Mouse (Mus musculus): ENCODE measurements around the gene Ikbke. TPM values are rescaled to one million over a fixed set of nuclear protein-coding genes. Genes with fewer than 3 reads are reported as not detected.

The Ikbke gene
- total and polyA plus RNA-seq, 2 experiments from 2014 or later, result 0.65 to 1.9 TPM

- no peaks in the 10 kb centered on the region for H3K9me3 ChIP-seq (ENCODE audit: low read length)
- H3K36me3 ChIP-seq (ENCODE audit: insufficient read depth), result no peaks in the 10 kb centered on the region
- TF ChIP-seq CTCF (IDR thresholded peaks at IDR 0.05; ENCODE audit: low read depth), result no peak
- DNase-seq (peak; percentile 42), ATAC-seq (peak; percentile 84)
- no peaks in the 10 kb centered on the region for H3K4me1 ChIP-seq (ENCODE audit: insufficient read depth)
- no peak overlapping the region for H3K4me2 ChIP-seq (ENCODE audit: low read depth)
- 59% methylated on average over 8 of the region's 8 CpGs for WGBS
- H3K9ac ChIP-seq, result no peak overlapping the region
- H3K4me3 ChIP-seq (ENCODE audit: low read depth, low read length), result no peak overlapping the region
- H3K27ac ChIP-seq (ENCODE audit: low read depth, low read length), result no peak overlapping the region
- H3K27me3 ChIP-seq (ENCODE audit: insufficient read depth, low read length), result no peaks in the 10 kb centered on the region
Observed at GRCm38 (mm10) chr1:131209971-131210426, 69.4 kb downstream of the Ikbke start.

DNA sequence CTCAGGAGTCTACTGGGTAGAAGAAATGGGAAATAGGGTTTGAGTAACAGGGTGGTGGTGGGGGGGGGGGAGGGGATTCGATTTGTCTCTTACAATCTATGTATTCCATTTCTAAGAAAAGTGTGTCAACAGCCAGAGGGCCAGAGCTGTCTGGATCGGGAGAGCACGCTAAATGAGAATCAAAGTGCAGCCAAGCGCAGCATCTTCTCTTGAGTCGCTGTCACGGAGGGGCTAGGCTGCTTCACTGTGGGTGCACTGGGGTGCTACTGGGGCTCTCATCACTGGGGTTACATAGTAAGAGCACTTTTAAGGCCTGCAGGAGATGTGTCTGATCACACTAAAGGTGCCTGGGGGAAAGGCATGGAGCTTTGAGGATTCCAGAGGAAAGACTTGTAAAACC, 70.6 kb downstream of the Ikbke start:
- DNase-seq, result no peak
- H3K4me2 ChIP-seq (ENCODE audit: low read depth), result no peak overlapping the region
- no peaks in the 10 kb centered on the region for H3K9me3 ChIP-seq (ENCODE audit: low read length)
- no peaks in the 10 kb centered on the region for H3K36me3 ChIP-seq (ENCODE audit: insufficient read depth)
- no peak for TF ChIP-seq CTCF (IDR thresholded peaks at IDR 0.05; ENCODE audit: low read depth)
- H3K9ac ChIP-seq, result no peak overlapping the region
- no peaks in the 10 kb centered on the region for H3K4me1 ChIP-seq (ENCODE audit: insufficient read depth)
- no peaks in the 10 kb centered on the region for H3K27me3 ChIP-seq (ENCODE audit: insufficient read depth, low read length)
- no peak overlapping the region for H3K27ac ChIP-seq (ENCODE audit: low read depth, low read length)
- WGBS, result 76% methylated on average over 6 of the region's 6 CpGs
- no peak overlapping the region for H3K4me3 ChIP-seq (ENCODE audit: low read depth, low read length)
- ATAC-seq, result no peak

- no peak overlapping the region for H3K4me2 ChIP-seq (ENCODE audit: low read depth)
- no peak for TF ChIP-seq CTCF (IDR thresholded peaks at IDR 0.05; ENCODE audit: low read depth)
- no peak overlapping the region for H3K27ac ChIP-seq (ENCODE audit: low read depth, low read length)
- no peaks in the 10 kb centered on the region for H3K27me3 ChIP-seq (ENCODE audit: insufficient read depth, low read length)
- no peaks in the 10 kb centered on the region for H3K4me1 ChIP-seq (ENCODE audit: insufficient read depth)
- H3K4me3 ChIP-seq (ENCODE audit: low read depth, low read length), result no peak overlapping the region
- no peaks in the 10 kb centered on the region for H3K9me3 ChIP-seq (ENCODE audit: low read length)
- H3K36me3 ChIP-seq (ENCODE audit: insufficient read depth), result no peaks in the 10 kb centered on the region
- WGBS, result 93% methylated on average over 5 of the region's 5 CpGs
- ATAC-seq (no peak), DNase-seq (no peak)
- no peak overlapping the region for H3K9ac ChIP-seq
Observed at GRCm38 (mm10) chr1:131208081-131208480, 71.3 kb downstream of the Ikbke start.

GRCm38 (mm10) chr1:131207531-131207930, 71.9 kb downstream of the Ikbke start:
- no peak overlapping the region for H3K4me3 ChIP-seq (ENCODE audit: low read depth, low read length)
- DNase-seq (peak; percentile 70), ATAC-seq (peak; percentile 63; the same call in 1 of the 2 replicates)
- no peak overlapping the region for H3K4me2 ChIP-seq (ENCODE audit: low read depth)
- H3K4me1 ChIP-seq (ENCODE audit: insufficient read depth), result no peaks in the 10 kb centered on the region
- H3K9ac ChIP-seq, result no peak overlapping the region
- no peak overlapping the region for H3K27ac ChIP-seq (ENCODE audit: low read depth, low read length)
- H3K36me3 ChIP-seq (ENCODE audit: insufficient read depth), result no peaks in the 10 kb centered on the region
- TF ChIP-seq CTCF (IDR thresholded peaks at IDR 0.05; ENCODE audit: low read depth), result peak; percentile 75
- H3K27me3 ChIP-seq (ENCODE audit: insufficient read depth, low read length), result no peaks in the 10 kb centered on the region
- 5% methylated on average over 5 of the region's 5 CpGs for WGBS
- H3K9me3 ChIP-seq (ENCODE audit: low read length), result no peaks in the 10 kb centered on the region

DNA sequence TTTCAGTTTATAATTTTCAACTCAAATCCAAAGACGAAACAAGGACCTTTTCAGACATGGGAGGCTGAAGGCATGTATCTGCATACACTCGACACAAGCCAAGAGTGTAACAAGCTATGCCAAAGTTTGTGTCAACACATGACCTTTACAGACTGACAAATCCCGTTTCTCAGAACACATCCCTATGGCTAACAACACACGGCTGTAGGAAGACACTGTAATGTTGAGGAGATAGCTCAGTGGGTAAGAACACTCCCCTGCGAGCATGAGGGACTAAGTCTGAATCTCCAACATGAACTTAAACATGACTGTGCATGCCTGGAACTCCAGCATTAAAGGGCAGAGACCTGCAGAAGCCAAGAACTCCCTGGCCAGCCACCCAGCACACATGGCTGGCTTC, 73.1 kb downstream of the Ikbke start:
- no peaks in the 10 kb centered on the region for H3K27me3 ChIP-seq (ENCODE audit: insufficient read depth, low read length)
- WGBS, result 83% methylated on average over 5 of the region's 5 CpGs
- no peak overlapping the region for H3K4me3 ChIP-seq (ENCODE audit: low read depth, low read length)
- no peak overlapping the region for H3K27ac ChIP-seq (ENCODE audit: low read depth, low read length)
- TF ChIP-seq CTCF (IDR thresholded peaks at IDR 0.05; ENCODE audit: low read depth), result no peak
- H3K4me2 ChIP-seq (ENCODE audit: low read depth), result no peak overlapping the region
- no peaks in the 10 kb centered on the region for H3K36me3 ChIP-seq (ENCODE audit: insufficient read depth)
- H3K9ac ChIP-seq, result no peak overlapping the region
- DNase-seq, result no peak
- no peaks in the 10 kb centered on the region for H3K9me3 ChIP-seq (ENCODE audit: low read length)
- ATAC-seq, result no peak
- H3K4me1 ChIP-seq (ENCODE audit: insufficient read depth), result no peaks in the 10 kb centered on the region

- H3K27me3 ChIP-seq (ENCODE audit: insufficient read depth, low read length), result no peaks in the 10 kb centered on the region
- no peak overlapping the region for H3K27ac ChIP-seq (ENCODE audit: low read depth, low read length)
- 88% methylated on average over 8 of the region's 8 CpGs for WGBS
- H3K4me2 ChIP-seq (ENCODE audit: low read depth), result no peak overlapping the region
- no peak for TF ChIP-seq CTCF (IDR thresholded peaks at IDR 0.05; ENCODE audit: low read depth)
- no peak overlapping the region for H3K4me3 ChIP-seq (ENCODE audit: low read depth, low read length)
- ATAC-seq, result no peak
- H3K9ac ChIP-seq, result no peak overlapping the region
- H3K9me3 ChIP-seq (ENCODE audit: low read length), result no peaks in the 10 kb centered on the region
- no peaks in the 10 kb centered on the region for H3K36me3 ChIP-seq (ENCODE audit: insufficient read depth)
- no peak for DNase-seq
- no peaks in the 10 kb centered on the region for H3K4me1 ChIP-seq (ENCODE audit: insufficient read depth)
Observed at GRCm38 (mm10) chr1:131204461-131204860, 74.9 kb downstream of the Ikbke start.

Other genes starting within 250 kb of the Ikbke start
- gene Mapkapk2, start 181.8 kb downstream of the Ikbke start, total RNA-seq (2014; rRNA removed), result 47.9 and 57.3 TPM in 2 replicates
- gene Mapkapk2, start 181.8 kb downstream of the Ikbke start, polyA plus RNA-seq (2015; fragmentation: Nextera tagmentation; extraction: Ambion mirVana), result 18.0 and 18.3 TPM in 2 replicates
- 14.3 and 16.9 TPM in 2 replicates for gene Dyrk3, start 141.3 kb downstream of the Ikbke start, total RNA-seq (2014; rRNA removed)
- gene Dyrk3, start 141.3 kb downstream of the Ikbke start, polyA plus RNA-seq (2015; fragmentation: Nextera tagmentation; extraction: Ambion mirVana), result 17.7 and 19.1 TPM in 2 replicates
- gene Eif2d, start 126.4 kb downstream of the Ikbke start, total RNA-seq (2014; rRNA removed), result 38.5 and 41.6 TPM in 2 replicates
- 49.3 and 49.8 TPM in 2 replicates for gene Eif2d, start 126.4 kb downstream of the Ikbke start, polyA plus RNA-seq (2015; fragmentation: Nextera tagmentation; extraction: Ambion mirVana)
- 2.2 and 6.7 TPM in 2 replicates for gene Rassf5, start 34.3 kb downstream of the Ikbke start, total RNA-seq (2014; rRNA removed)
- 1.6 and 2.7 TPM in 2 replicates for gene Rassf5, start 34.3 kb downstream of the Ikbke start, polyA plus RNA-seq (2015; fragmentation: Nextera tagmentation; extraction: Ambion mirVana)
- gene Srgap2, start 247.7 kb upstream of the Ikbke start, total RNA-seq (2014; rRNA removed), result 61.1 and 68.4 TPM in 2 replicates
- gene Srgap2, start 247.7 kb upstream of the Ikbke start, polyA plus RNA-seq (2015; fragmentation: Nextera tagmentation; extraction: Ambion mirVana), result 17.0 and 28.1 TPM in 2 replicates
- gene Fam72a, start 248.3 kb upstream of the Ikbke start, total RNA-seq (2014; rRNA removed), result 0.38 and 1.5 TPM in 2 replicates
- 0.86 and 1.2 TPM in 2 replicates for gene Fam72a, start 248.3 kb upstream of the Ikbke start, polyA plus RNA-seq (2015; fragmentation: Nextera tagmentation; extraction: Ambion mirVana)

All from forebrain, postnatal 0 days (tissue).